Mouse (Mus musculus) midbrain, postnatal 0 days (tissue): ENCODE data around the gene Col12a1. TPM values are rescaled to one million over a fixed set of nuclear protein-coding genes. Genes with fewer than 3 reads are reported as not detected.

ENCODE experiments used
- ATAC-seq: fragments of 200-750 bp; cut with Nextera tagmentation; 2 replicates; pipeline ENCODE4 v1.8.0; 2017; ENCODE audit warnings: moderate number of reproducible peaks, mild to moderate bottlenecking, moderate TSS enrichment, moderate library complexity; ENCODE audit not compliant: low FRiP score
- DNase-seq: peaks from one replicate; pipeline ENCODE4 v3.0.0-alpha.2; 2015; ENCODE audit warnings: low spot score
- H3K27ac ChIP-seq: fragments of 300-500 bp; sonication (generic); 2 replicates; pipeline ENCODE4 v1.5.1; 2014; ENCODE audit warnings: low read depth, mild to moderate bottlenecking, low read length, mixed read lengths
- H3K27me3 ChIP-seq: fragments of 300-500 bp; sonication (generic); 2 replicates; pipeline ENCODE4 v1.6.1; 2014; ENCODE audit warnings: low read length, control low read depth, mixed read lengths; ENCODE audit not compliant: insufficient read depth
- H3K36me3 ChIP-seq: fragments of 300-500 bp; sonication (generic); 2 replicates; pipeline ENCODE4 v1.6.1; 2014; ENCODE audit warnings: low read length, control low read depth, mixed read lengths; ENCODE audit not compliant: insufficient read depth
- H3K4me1 ChIP-seq: fragments of 300-500 bp; sonication (generic); 2 replicates; pipeline ENCODE4 v1.6.1; 2014; ENCODE audit warnings: mild to moderate bottlenecking, control low read depth, antibody characterized with exemption, low read length, mixed read lengths; ENCODE audit not compliant: insufficient read depth
- H3K4me2 ChIP-seq: fragments of 300-500 bp; sonication (generic); 2 replicates; pipeline ENCODE4 v1.6.1; 2014; ENCODE audit warnings: low read depth, mild to moderate bottlenecking, low read length, mixed read lengths; ENCODE audit not compliant: poor library complexity, severe bottlenecking
- H3K4me3 ChIP-seq: fragments of 300-500 bp; sonication (generic); 2 replicates; pipeline ENCODE4 v1.5.1; 2014; ENCODE audit warnings: low read depth, mild to moderate bottlenecking, low read length, moderate library complexity
- H3K9ac ChIP-seq: fragments of 300-500 bp; sonication (generic); replicated peaks from 2 replicates; pipeline ENCODE4 v1.6.1; 2014; ENCODE audit warnings: mild to moderate bottlenecking, low read length, moderate library complexity, mixed read lengths; ENCODE audit not compliant: poor library complexity, severe bottlenecking
- H3K9me3 ChIP-seq: fragments of 300-500 bp; sonication (generic); 2 replicates; pipeline ENCODE4 v1.6.1; 2016; ENCODE audit warnings: low read length, control low read depth
- CTCF ChIP-seq: IDR thresholded peaks from 2 replicates; pipeline ENCODE4 v1.5.1; 2016; ENCODE audit warnings: antibody characterized with exemption, mild to moderate bottlenecking
- WGBS: fragments of 180-500 bp; shearing (Covaris S2); extraction: QIAGEN DNeasy Blood & Tissue Kit; methylation state at CpG from one replicate; pipeline ENCODE4 v1.1.7; 2014; 5-methylcytosine and 5-hydroxymethylcytosine counted together
- polyA plus RNA-seq: library from polyadenylated mRNA; unstranded; fragments of >200 nt; fragmentation: Nextera tagmentation; extraction: Ambion mirVana; gene quantifications from 2 replicates; pipeline ENCODE4 v1.2.1, GENCODE M21; 2015
- total RNA-seq: library from RNA; depleted of rRNA; stranded (reverse); fragments of >200 nt; gene quantifications from 2 replicates; pipeline ENCODE4 v1.2.3, GENCODE M21; 2014

Col12a1 gene
- total and polyA plus RNA-seq, 2 experiments from 2014 or later = 5.9 to 19.8 TPM

- H3K4me2 ChIP-seq = no peak overlapping the region
- 22% methylated on average over 3 of the region's 3 CpGs for WGBS
- TF ChIP-seq CTCF = no peak
- no peaks in the 10 kb centered on the region for H3K27me3 ChIP-seq
- H3K36me3 ChIP-seq = no peaks in the 10 kb centered on the region
- no peaks in the 10 kb centered on the region for H3K4me1 ChIP-seq
- DNase-seq (no peak), ATAC-seq (no peak)
- H3K9me3 ChIP-seq = no peaks in the 10 kb centered on the region
- H3K27ac ChIP-seq = no peak overlapping the region
- no peak overlapping the region for H3K4me3 ChIP-seq
- no peak overlapping the region for H3K9ac ChIP-seq
Observed at GRCm38 (mm10) chr9:79617336-79617735, 101.3 kb downstream of the Col12a1 start.

GRCm38 (mm10) chr9:79616040-79616439 is 102.6 kb downstream of the Col12a1 start:
- no peaks in the 10 kb centered on the region for H3K9me3 ChIP-seq
- no peak for DNase-seq
- TF ChIP-seq CTCF = no peak
- no peak for ATAC-seq
- H3K4me2 ChIP-seq = no peak overlapping the region
- no peak overlapping the region for H3K27ac ChIP-seq
- H3K4me3 ChIP-seq = no peak overlapping the region
- no peak overlapping the region for H3K9ac ChIP-seq
- H3K27me3 ChIP-seq = no peaks in the 10 kb centered on the region
- WGBS = 71% methylated on average over 5 of the region's 5 CpGs
- H3K4me1 ChIP-seq = no peaks in the 10 kb centered on the region
- H3K36me3 ChIP-seq = no peaks in the 10 kb centered on the region

GRCm38 (mm10) chr9:79610286-79610685 is 108.3 kb downstream of the Col12a1 start:
- DNase-seq = no peak
- Histone ChIP-seq H3K27ac (no peak overlapping the region), H3K36me3 (no peaks in the 10 kb centered on the region), H3K9ac (no peak overlapping the region), H3K4me2 (no peak overlapping the region), H3K4me1 (no peaks in the 10 kb centered on the region), H3K9me3 (no peaks in the 10 kb centered on the region), H3K27me3 (no peaks in the 10 kb centered on the region), H3K4me3 (no peak overlapping the region)
- WGBS = 88% methylated on average over 6 of the region's 6 CpGs
- no peak for ATAC-seq
- TF ChIP-seq CTCF = no peak

GRCm38 (mm10) chr9:79609661-79610060 is 109.0 kb downstream of the Col12a1 start:
- H3K4me1 ChIP-seq = no peaks in the 10 kb centered on the region
- H3K4me3 ChIP-seq = no peak overlapping the region
- no peak overlapping the region for H3K27ac ChIP-seq
- no peaks in the 10 kb centered on the region for H3K9me3 ChIP-seq
- no peak overlapping the region for H3K9ac ChIP-seq
- 88% methylated on average over 4 of the region's 4 CpGs for WGBS
- H3K36me3 ChIP-seq = no peaks in the 10 kb centered on the region
- no peak for DNase-seq
- TF ChIP-seq CTCF = no peak
- no peak overlapping the region for H3K4me2 ChIP-seq
- no peak for ATAC-seq
- no peaks in the 10 kb centered on the region for H3K27me3 ChIP-seq

- no peak overlapping the region for H3K4me3 ChIP-seq
- H3K4me1 ChIP-seq = no peaks in the 10 kb centered on the region
- H3K36me3 ChIP-seq = no peaks in the 10 kb centered on the region
- DNase-seq (no peak), ATAC-seq (no peak)
- no peak for TF ChIP-seq CTCF
- no peak overlapping the region for H3K9ac ChIP-seq
- no peaks in the 10 kb centered on the region for H3K9me3 ChIP-seq
- no peak overlapping the region for H3K27ac ChIP-seq
- 58% methylated on average over 1 of the region's 1 CpGs for WGBS
- no peaks in the 10 kb centered on the region for H3K27me3 ChIP-seq
- no peak overlapping the region for H3K4me2 ChIP-seq
Observed at GRCm38 (mm10) chr9:79608795-79609194, 109.8 kb downstream of the Col12a1 start.

GRCm38 (mm10) chr9:79608062-79608531 is 110.5 kb downstream of the Col12a1 start:
- TF ChIP-seq CTCF = no peak
- no peak for DNase-seq
- H3K4me2 ChIP-seq = no peak overlapping the region
- H3K4me3 ChIP-seq = no peak overlapping the region
- no peaks in the 10 kb centered on the region for H3K27me3 ChIP-seq
- no peak for ATAC-seq
- H3K4me1 ChIP-seq = no peaks in the 10 kb centered on the region
- H3K27ac ChIP-seq = no peak overlapping the region
- H3K9ac ChIP-seq = no peak overlapping the region
- H3K9me3 ChIP-seq = no peaks in the 10 kb centered on the region
- WGBS = 45% methylated on average over 4 of the region's 4 CpGs
- H3K36me3 ChIP-seq = no peaks in the 10 kb centered on the region
